Mouse (Mus musculus): ENCODE data around the gene Zap70.
"Not testable (repeated sequence)": the region's sequence is repeated elsewhere in the genome, so short reads cannot be mapped to it uniquely, and the experiment has no call there.

Gene Zap70

DNA sequence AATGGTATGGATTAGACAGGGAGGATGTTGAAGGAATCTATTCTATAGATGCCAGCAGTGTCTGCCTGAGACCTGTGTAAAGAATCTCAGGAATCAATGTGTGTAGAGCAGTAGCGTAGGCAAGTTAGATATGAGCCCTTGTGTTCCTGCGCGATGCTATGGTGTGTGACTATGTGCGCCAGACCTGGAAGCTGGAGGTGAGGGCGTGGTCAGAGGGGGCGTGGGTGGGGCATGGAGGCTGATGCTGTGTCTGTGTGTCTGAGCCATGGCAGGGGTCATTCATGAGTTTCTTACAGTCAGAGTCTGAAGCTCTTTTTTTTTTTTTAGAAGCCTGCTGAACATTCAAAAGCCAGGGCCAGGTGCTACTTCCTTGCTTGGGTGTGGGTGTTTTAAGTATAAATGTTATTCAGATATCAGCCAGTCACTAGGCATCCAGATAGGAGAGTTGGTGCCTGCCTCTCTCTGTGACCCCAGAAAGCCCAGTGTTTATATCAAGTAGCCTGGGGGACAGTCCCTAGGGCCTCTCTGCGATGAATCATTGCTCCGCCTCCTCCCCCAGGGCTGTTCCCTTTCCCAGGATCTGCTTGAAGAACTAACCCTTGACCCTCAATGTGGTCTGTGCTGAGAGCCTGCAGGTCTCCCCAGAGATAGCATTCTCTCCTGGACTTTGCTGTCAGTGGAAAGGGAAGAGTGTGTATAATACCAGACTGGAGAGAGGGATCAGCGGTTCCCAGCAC is 10.8 kb downstream of the Zap70 start:
- no peak for DNase-seq (ENCODE audit: low read depth, low spot score)

DNA sequence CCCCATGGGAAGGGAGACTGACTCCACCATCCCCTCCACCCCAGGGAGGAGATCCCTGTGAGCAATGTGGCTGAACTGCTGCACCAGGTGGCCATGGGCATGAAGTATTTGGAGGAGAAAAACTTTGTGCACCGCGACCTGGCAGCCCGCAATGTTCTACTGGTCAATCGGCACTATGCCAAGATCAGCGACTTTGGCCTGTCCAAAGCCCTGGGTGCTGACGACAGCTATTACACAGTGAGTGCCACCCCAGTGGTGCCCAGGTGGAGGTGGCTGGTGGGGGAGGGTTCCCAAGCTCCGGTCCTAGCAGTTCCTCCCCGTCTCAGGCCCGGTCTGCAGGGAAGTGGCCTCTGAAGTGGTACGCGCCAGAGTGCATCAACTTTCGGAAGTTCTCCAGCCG is 19.2 kb downstream of the Zap70 start:
- no peak for DNase-seq (ENCODE audit: low read depth, low spot score)

DNA sequence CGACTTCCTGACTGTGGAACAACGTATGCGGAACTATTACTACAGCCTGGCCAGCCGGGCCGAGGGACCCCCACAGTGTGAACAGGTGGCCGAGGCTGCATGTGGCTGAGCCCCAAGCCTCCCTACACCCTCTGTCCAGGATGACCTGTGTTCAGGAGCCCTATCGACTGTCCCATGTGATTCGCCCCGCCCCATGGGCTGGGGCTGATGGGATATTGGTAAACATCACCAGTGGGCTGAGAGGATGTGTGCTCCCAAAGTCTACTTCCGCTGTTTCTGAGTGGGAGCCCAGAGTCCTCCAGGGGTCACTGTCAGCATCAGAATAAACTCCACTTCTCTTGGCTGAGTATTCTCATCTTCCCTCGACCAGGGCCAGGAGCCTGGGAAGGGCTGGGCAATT is 20.9 kb downstream of the Zap70 start:
- DNase-seq (ENCODE audit: low read depth, low spot score): no peak

DNA sequence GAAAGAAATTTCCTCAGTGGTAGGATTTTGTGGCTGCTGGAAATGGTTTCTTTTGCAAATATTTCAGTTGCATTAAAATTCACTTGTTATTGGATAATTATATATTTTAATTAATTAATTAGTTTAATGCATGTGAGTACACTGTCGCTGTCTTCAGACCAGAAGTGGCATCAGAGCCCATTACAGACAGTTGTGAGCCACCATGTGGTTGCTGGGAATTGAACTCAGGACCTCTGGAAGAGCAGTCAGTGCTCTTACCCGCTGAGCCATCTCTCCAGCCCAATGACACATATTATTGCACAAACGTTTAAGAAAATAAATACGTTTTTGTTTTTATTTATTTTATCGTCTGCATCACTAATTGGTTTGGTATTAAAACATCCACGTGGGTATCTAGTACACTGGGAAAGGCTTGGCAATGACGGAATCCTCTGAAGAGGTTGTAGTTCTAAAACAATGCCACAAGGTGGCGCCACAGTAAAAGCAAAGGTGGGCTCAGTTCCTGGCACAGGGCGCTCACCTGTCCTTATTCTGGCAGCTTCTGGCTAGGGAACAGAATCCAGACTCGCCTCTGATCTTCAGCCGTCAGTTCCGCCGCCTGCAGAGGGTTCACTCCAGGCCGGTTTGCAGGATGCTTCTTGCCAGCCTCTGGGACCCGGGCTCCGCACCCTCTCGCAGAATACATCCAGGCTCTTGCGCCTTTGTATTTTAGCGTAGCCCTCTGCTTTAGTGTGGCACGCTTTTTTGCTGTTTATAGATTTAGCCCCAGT is 23.0 kb downstream of the Zap70 start:
- peak; percentile 55 for DNase-seq (ENCODE audit: low read depth, low spot score)

DNA sequence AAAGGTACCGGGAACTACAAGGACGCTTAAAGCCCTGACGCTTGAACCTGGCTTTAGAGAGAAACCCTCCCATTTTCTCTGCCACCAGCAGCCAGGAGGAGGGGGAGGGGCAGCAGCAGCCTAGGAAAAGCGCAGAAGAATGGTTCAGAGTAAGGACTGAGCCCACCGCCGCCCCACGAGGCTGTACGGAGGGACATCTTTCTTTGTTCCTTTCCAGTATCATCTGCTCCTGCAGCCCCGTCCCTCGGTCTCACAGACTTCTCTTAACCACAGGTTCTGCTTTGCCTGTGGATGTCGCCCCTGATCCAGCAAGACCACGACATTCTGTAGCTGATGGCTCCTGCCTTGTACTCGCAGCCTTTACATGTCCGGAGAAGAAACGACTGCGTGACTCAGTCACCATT is 23.6 kb downstream of the Zap70 start:
- no peak for DNase-seq (ENCODE audit: low read depth, low spot score)

DNA sequence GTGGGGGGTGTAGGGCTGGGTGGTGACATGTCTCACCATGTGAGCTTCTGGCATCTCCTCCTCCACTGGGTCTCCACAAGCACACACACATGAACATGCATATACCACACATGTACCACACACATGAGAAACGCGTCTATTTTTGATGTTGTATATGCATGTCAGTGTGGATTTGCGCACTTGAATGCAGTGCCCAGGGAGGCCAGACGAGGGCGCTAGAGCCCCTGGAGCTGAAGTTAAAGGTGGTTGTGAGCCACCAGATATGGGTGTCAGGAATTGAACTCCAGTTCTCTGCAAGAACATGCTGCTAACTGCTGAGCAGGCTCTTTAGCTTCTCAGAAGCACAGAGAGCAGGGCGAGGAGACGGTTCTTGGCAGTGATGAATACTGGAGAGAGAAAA is 24.8 kb downstream of the Zap70 start:
- no peak for DNase-seq (ENCODE audit: low read depth, low spot score)

DNA sequence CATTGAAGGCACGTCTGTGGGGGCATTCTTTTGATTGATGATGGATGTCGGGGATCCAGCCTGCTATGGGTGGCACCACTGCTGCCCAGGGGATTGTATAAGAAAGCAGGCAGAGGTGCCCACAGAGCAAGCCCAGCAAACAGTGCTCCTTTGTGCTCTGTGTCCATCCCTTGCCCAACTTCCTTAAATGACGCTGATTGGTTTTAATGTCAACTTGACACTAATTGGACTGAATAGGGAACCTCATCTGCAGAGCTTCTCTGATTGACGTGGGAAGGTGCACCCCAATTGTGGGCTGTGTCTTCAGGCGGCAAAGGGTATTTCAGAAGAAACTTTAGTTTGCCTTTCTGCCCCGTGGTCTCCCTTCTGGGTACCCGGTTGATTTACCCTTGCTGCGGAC is 27.8 kb downstream of the Zap70 start:
- DNase-seq (ENCODE audit: low read depth, low spot score): no peak

DNA sequence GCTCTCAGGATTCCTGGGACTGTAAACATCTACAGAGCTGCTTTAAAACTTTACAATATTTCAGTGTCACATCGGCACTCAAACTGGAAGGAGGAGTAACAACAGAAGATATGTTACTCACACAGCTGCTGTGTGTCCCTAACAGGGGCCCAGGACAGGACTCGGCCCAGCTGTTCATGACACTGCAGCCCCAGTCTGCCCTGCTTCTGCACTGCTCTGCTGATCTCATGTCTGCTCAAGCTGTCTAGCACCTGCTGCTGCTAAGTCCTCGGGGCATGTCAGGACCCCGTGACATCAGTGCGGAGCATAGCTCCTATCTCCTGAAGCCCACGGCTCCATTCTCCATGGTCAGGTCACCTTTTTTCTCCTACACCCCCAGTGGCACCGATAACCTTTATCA is 35.1 kb downstream of the Zap70 start:
- no peak for DNase-seq (ENCODE audit: low read depth, low spot score)

DNA sequence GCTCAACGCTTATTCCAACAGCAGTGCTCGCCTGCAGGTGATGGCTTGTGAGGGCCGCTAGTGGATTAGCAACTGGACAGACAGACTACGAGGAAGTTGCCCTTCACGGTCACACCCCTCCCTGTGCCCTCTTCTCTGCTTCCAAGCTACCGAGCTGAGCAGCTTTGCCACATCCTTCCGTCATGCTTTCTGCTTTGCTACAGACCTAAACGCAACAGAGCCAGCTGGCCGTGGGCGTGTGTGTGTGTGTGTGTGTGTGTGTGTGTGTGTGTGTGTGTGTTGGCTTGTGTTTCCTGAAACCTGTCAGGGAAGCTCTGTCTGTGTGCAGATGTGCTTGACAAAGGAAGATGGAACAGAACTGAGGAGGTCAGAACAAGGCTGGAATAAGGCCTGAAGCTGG is 35.9 kb downstream of the Zap70 start:
- DNase-seq (ENCODE audit: low read depth, low spot score): no peak

DNA sequence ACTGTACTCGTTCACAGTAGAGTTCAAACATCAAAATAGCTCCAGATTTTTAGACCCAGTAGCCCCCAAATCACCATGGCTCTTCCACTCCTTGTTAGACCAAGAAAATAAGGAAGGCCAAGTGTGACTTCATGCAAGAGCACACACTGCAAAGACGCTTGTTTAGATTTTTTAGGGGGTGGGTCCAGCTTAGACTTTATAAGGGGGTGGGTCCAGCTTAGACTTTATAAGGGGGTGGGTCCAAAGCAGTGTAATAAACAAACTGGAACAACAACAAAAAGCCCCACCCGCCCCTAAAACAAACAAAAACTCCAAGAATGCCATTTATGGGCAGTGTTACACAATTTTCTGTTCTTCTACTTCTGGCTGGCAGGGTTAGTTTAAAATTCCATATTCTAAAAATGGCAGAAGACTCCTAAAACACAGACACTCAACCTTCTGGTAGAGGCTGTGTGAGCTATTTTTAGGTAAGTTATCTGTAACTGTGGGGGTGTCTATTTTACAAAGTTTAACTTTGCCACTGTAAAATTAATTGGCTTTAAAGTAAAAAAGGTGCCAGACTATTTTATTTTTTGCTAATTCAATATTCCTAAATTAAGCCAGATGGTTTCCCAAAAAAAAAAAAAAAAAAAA is 38.9 kb downstream of the Zap70 start:
- no peak for DNase-seq (ENCODE audit: low read depth, low spot score)

DNA sequence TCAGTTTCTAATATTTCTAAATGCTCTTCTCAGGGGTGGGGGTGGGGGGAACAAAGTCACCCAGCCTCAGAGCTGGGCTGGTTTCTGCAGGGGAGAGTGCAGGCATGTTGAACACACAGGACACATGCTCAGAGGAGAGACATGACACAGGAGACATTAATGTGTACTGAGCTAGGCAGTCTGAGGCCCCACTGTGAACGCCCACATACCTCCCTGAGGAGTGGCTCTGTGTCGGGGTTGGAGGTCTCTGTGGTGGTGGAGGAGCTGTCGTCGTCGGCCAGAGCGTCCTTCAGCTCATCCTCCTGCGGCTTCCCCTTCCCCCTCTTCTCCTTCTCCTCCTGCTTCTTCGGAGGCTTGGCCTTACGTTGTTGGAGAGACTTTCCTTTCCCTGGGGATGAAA is 42.7 kb downstream of the Zap70 start:
- no peak for DNase-seq (ENCODE audit: low read depth, low spot score)

DNA sequence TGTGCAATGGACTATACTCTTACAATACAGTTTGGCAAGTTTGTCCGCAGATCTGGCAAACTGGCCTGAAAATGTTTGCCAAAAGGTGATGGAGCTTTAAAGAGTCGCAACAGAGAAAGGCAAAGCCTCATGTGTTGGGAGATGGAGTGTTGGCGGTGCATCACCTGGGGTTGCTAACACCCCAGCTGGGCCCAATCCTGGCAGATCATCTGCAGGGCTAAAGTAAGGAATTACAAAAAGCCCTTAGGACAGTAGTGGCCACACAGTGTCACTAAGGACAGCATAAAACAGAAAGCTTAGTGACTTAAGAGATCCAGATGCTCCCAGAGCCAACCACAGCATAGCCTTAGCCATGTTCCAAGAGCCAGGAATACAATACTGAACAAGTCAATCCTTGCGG is 43.2 kb downstream of the Zap70 start:
- no peak for DNase-seq (ENCODE audit: low read depth, low spot score)

DNA sequence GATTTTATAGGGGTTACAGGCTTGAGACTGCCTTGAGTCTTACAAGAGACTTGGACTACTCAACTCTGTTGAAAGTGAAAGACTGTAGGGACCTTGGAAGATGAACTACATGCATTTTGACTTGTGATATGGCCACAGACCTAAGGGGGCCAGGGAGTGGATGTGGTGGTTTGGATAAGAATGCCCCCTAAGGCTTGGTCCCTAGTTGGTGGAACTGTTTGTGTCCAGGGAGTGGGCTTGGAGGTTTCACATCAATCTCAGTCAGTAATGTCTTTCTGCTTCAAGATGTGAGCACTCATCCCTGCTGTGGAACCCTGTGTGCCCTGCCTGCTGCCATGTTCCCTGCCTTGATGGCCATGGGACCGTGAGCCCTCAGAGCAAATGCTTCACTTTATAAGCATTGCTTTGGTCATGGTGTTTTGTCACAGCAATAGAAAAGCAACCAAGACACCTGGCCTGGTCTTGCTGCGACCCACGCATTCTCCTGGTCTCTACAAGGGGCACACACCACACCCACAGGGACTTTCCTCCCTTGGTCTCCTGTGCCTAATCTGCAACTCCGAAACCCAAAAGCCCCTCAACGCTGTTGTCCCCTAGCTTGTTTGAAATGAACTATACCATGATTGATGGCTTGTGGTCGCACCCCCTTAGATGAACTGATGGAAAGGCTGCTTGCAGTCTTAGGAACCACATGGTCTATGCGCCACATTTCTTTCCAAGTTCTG is 44.7 kb downstream of the Zap70 start:
- DNase-seq (ENCODE audit: low read depth, low spot score): no peak

DNA sequence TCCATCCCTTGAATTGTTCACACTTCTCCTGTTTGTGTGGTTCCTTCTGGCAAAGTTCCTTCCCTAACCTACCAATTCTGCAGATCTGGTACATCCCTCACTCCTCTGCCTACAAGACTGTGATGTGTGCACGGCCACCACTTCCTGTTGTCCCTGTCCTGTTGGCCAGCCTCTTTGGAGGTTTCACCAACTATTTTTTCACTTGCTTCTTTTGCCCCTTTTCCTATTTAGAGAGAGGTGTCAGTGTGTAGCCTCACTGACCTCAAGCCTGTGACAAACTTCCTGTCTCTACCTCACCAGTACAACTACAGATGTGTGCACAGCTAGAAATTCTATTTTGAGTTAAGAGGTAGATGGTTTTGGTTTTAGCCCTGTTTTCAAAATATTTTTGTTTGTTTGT is 45.5 kb downstream of the Zap70 start:
- DNase-seq (ENCODE audit: low read depth, low spot score): no peak

DNA sequence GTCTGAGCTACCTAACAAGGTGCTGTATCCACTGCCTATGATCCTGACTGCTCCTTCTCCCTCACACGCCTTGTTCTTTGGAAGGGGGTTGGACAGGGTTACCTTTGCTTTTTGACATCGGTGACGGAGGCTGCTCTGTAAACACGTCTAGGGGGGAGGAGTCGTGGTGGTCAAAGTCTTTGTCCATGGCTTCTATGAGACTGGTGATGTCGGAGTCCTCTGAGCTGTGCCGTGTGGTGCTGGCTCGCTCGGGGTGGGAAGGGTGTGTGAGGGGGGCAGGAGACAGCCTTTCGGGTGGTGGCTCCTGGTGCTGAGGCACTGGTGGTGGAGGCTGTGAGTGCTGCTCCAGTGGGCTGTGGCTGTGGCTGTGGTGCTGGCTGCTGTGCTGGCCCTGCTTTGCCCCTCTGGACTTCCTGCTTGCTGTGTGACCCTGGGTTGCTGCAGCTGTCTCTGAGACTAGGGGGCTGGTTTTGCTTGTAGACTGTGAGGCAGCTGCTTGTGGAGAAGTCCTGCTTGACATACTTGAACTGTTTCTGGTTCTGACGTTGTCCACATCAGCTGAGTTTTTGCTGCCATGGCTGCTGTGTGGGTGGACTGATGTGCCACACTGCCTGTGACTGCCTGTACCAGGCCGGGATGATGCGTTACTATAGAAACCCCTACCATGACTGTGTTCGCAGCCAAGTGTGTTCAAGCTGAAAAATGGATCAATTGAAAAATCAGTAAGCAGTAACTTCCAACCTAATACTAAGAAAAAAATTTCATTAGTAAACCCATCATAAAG is 46.4 kb downstream of the Zap70 start:
- DNase-seq (ENCODE audit: low read depth, low spot score): no peak

DNA sequence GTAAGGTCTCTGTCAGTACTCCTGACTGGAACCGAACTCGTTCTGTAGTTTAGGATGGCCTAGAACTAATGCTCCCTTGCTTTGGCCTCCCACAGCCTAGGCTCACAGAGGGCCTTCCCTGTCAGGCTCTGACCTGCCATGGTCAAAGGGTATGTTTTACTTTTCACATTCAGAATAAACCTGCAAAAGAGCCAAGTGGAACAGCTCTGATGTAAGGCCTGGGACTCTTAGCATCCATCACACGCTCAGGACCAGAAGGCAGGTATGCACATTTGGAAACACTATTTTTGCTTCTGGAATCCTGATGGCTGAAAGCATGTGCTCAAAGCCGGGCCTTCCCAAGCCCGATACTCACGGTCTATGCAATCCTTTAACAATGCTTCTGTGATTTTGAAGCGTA is 50.2 kb downstream of the Zap70 start:
- no peak for DNase-seq (ENCODE audit: low read depth, low spot score)

DNA sequence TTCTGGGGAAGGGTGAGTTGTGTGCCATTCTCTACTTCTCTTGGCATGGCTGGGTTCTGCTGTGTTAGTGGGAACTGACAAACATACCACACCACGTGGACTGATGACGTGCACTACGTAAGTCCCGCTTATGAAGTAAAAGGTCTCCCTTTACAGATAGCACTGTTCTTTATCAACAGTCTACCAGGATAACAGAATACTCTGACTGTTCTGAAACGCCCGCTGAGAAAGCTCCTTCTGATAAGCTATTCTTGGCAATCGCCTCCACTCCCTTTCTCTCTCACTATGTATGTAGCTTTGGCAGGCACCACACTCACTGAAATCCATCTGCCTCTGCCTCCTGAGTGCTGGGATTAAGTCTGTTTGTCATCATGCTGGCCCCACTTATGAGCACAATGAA is 51.8 kb downstream of the Zap70 start:
- no peak for DNase-seq (ENCODE audit: low read depth, low spot score)

DNA sequence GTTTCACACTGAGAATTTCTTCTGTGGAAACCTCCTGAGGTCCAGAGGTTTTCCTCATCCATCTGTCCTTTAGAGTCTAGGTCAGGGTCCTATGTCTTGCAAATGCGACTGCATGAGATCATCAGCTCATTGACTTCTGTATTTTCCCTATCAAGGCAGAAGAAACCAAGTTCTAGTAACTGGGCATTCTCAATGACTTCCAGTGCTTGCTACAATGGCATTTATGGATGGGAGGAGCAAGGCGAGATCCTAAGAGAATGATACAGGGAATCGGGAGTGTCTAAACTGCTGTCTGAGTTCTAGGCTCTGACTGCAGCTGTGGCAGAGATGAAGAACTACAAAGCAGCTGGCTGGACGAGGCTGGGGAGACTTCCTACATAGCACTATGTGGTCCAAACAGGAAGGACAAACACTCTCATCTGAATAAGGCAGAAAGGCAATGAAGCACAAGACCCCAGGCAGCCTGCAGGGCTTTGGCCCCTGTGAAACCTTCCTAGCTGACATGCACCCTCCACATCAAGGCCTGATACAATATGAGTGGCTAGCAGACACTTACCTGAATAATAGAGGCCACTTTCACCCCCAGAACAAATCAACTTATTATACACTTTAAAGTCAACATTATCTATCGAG is 52.8 kb downstream of the Zap70 start:
- DNase-seq (ENCODE audit: low read depth, low spot score): no peak

DNA sequence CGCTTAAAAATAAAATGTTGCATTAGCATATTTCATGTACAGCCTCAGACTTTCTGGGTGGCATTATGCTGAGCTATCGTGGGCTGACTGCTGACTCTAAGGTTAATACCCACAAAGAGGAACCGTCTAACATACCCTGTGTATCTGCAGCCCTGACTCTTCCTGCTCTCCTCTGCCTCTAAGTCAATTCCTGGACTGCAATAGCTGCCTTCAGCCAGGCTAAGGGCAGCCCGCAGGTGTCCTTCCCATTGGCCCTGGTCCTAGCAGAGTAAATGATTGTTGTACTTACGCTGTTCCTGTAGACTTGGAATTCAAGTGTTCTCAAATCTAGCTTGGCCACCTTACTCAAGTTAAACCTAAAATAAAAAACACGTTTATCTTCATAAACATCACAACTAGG is 53.6 kb downstream of the Zap70 start:
- DNase-seq (ENCODE audit: low read depth, low spot score): no peak

DNA sequence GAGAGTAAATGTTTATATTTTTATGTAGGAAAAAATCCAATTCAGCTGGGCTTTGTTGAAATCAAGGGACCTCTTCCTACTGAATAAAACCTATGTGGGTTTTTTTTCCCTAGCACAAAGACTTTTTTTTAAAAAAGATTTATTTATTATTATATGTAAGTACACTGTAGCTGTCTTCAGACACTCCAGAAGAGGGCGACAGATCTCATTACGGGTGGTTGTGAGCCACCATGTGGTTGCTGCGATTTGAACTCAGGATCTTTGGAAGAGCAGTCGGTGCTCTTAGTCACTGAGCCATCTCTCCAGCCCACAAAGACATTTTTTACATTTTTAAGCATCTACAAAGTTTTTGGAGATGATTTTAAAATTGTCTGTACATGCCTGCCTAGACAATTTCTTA is 60.3 kb downstream of the Zap70 start:
- not testable (repeated sequence) for DNase-seq (ENCODE audit: low read depth, low spot score)

DNA sequence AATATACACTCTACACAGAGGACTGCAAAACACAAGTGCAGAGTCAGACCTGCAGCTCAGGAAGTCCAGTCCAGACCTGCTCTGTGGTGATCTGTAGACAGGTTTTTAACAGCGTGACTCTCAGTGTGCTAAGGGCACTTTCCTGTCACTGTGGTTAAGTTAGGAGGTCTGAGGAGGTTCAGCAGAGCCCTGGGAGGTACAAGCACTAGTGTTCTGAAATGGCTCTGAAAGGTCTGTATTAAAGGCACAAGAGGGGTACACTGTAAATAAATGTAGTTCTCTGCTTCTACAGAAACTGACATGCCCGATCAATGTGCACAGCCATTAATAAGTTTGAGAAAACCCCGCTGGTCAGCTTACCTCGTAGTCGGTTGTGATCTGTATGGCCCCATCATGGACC is 62.8 kb downstream of the Zap70 start:
- DNase-seq (ENCODE audit: low read depth, low spot score): no peak

All from retina, adult 2 months (tissue).